Mouse (Mus musculus): ENCODE measurements around the gene Tmem178b. TPM values are rescaled to one million over a fixed set of nuclear protein-coding genes. Genes with fewer than 3 reads are reported as not detected.

Gene Tmem178b
- polyA plus RNA-seq, 1 experiment = 0.34 TPM

- Histone ChIP-seq H3K4me1 (ENCODE audit: control insufficient read depth, insufficient read depth, low read length) (no peaks in the 10 kb centered on the region), H3K36me3 (ENCODE audit: control insufficient read depth, insufficient read depth, low read length, poor library complexity, severe bottlenecking) (no peaks in the 10 kb centered on the region), H3K4me3 (ENCODE audit: low read depth, low read length) (no peak overlapping the region), H3K9ac (ENCODE audit: low read depth, poor library complexity, severe bottlenecking) (no peak overlapping the region), H3K27ac (ENCODE audit: insufficient read depth, low read length) (no peak overlapping the region), H3K27me3 (ENCODE audit: control insufficient read depth, insufficient read depth, low read length, poor library complexity, severe bottlenecking) (no peaks in the 10 kb centered on the region), H3K9me3 (replicated peaks; ENCODE audit: control insufficient read depth, insufficient read depth, low read length, poor library complexity, severe bottlenecking) (no peaks in the 10 kb centered on the region)
- no peak for TF ChIP-seq EP300 (IDR thresholded peaks at IDR 0.05; ENCODE audit: insufficient read depth, low read depth, low read length)
- no peak for TF ChIP-seq POLR2A (IDR thresholded peaks at IDR 0.05; ENCODE audit: insufficient read depth, low read length)
- TF ChIP-seq CTCF (IDR thresholded peaks at IDR 0.05; ENCODE audit: low read depth, low read length) = no peak
Measured at GRCm38 (mm10) chr6:40177870-40178269, 304.8 kb downstream of the Tmem178b start.

DNA sequence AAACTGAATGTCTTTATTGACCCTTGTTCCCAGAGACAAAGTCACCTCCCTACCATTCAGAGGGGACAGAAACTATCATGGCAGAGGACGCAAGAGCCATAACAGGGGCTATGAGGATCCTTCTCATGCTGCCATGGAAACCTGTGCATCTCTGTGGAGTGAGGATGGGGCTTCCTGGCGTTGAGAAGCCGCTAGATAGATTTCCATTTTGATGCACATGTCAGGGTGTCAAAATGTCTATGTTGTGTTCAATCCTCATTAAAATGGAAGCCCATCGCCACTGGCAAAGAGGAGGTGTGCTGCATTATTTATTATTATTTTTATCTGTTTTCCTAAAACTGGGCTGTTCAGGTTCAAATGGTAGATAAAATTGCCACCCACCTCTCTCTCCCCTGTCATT, 307.5 kb downstream of the Tmem178b start:
- TF ChIP-seq POLR2A (IDR thresholded peaks at IDR 0.05; ENCODE audit: insufficient read depth, low read length) (no peak), EP300 (IDR thresholded peaks at IDR 0.05; ENCODE audit: insufficient read depth, low read depth, low read length) (no peak), CTCF (IDR thresholded peaks at IDR 0.05; ENCODE audit: low read depth, low read length) (no peak)
- H3K36me3 ChIP-seq (ENCODE audit: control insufficient read depth, insufficient read depth, low read length, poor library complexity, severe bottlenecking) = no peaks in the 10 kb centered on the region
- H3K27ac ChIP-seq (ENCODE audit: insufficient read depth, low read length) = no peak overlapping the region
- H3K9ac ChIP-seq (ENCODE audit: low read depth, poor library complexity, severe bottlenecking) = no peak overlapping the region
- no peaks in the 10 kb centered on the region for H3K4me1 ChIP-seq (ENCODE audit: control insufficient read depth, insufficient read depth, low read length)
- H3K4me3 ChIP-seq (ENCODE audit: low read depth, low read length) = no peak overlapping the region
- H3K27me3 ChIP-seq (ENCODE audit: control insufficient read depth, insufficient read depth, low read length, poor library complexity, severe bottlenecking) = no peaks in the 10 kb centered on the region
- no peaks in the 10 kb centered on the region for H3K9me3 ChIP-seq (replicated peaks; ENCODE audit: control insufficient read depth, insufficient read depth, low read length, poor library complexity, severe bottlenecking)

GRCm38 (mm10) chr6:40200661-40201060, 327.6 kb downstream of the Tmem178b start:
- H3K27ac ChIP-seq (ENCODE audit: insufficient read depth, low read length) = no peak overlapping the region
- no peak overlapping the region for H3K9ac ChIP-seq (ENCODE audit: low read depth, poor library complexity, severe bottlenecking)
- H3K36me3 ChIP-seq (ENCODE audit: control insufficient read depth, insufficient read depth, low read length, poor library complexity, severe bottlenecking) = no peaks in the 10 kb centered on the region
- H3K9me3 ChIP-seq (replicated peaks; ENCODE audit: control insufficient read depth, insufficient read depth, low read length, poor library complexity, severe bottlenecking) = 0 out of 2 replicates have a peak, but pooled peaks cover 2% of the 10 kb centered on the region
- no peak overlapping the region for H3K4me3 ChIP-seq (ENCODE audit: low read depth, low read length)
- H3K27me3 ChIP-seq (ENCODE audit: control insufficient read depth, insufficient read depth, low read length, poor library complexity, severe bottlenecking) = no peaks in the 10 kb centered on the region
- no peak for TF ChIP-seq POLR2A (IDR thresholded peaks at IDR 0.05; ENCODE audit: insufficient read depth, low read length)
- TF ChIP-seq CTCF (IDR thresholded peaks at IDR 0.05; ENCODE audit: low read depth, low read length) = no peak
- H3K4me1 ChIP-seq (ENCODE audit: control insufficient read depth, insufficient read depth, low read length) = no peaks in the 10 kb centered on the region

DNA sequence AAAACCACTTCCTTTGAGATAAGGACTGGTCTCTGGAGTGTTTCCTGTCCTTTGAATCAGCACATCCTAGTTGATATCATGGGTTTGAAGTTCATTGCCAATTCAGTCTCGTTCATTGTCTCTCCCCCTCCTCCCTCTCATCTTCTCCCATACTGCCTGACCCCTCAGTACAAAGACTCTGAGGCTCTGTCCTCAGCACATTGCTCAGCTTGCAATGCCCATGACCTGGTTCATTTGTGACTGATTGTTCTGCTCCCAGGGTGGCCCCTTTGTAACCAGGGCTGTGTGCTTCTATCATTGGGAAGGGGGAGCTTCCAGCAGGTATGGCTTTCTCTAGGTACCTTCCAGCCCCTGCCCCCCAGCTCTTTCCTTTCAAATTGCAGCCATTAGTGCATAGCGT, 329.5 kb downstream of the Tmem178b start:
- Histone ChIP-seq H3K4me3 (ENCODE audit: low read depth, low read length) (no peak overlapping the region), H3K9ac (ENCODE audit: low read depth, poor library complexity, severe bottlenecking) (no peak overlapping the region), H3K9me3 (replicated peaks; ENCODE audit: control insufficient read depth, insufficient read depth, low read length, poor library complexity, severe bottlenecking) (0 out of 2 replicates have a peak, but pooled peaks cover 2% of the 10 kb centered on the region), H3K27ac (ENCODE audit: insufficient read depth, low read length) (no peak overlapping the region), H3K27me3 (ENCODE audit: control insufficient read depth, insufficient read depth, low read length, poor library complexity, severe bottlenecking) (no peaks in the 10 kb centered on the region), H3K4me1 (ENCODE audit: control insufficient read depth, insufficient read depth, low read length) (no peaks in the 10 kb centered on the region), H3K36me3 (ENCODE audit: control insufficient read depth, insufficient read depth, low read length, poor library complexity, severe bottlenecking) (no peaks in the 10 kb centered on the region)
- TF ChIP-seq EP300 (IDR thresholded peaks at IDR 0.05; ENCODE audit: insufficient read depth, low read depth, low read length) (no peak), POLR2A (IDR thresholded peaks at IDR 0.05; ENCODE audit: insufficient read depth, low read length) (no peak), CTCF (IDR thresholded peaks at IDR 0.05; ENCODE audit: low read depth, low read length) (no peak)

GRCm38 (mm10) chr6:40205380-40205779, 332.3 kb downstream of the Tmem178b start:
- H3K27ac ChIP-seq (ENCODE audit: insufficient read depth, low read length) = no peak overlapping the region
- H3K36me3 ChIP-seq (ENCODE audit: control insufficient read depth, insufficient read depth, low read length, poor library complexity, severe bottlenecking) = no peaks in the 10 kb centered on the region
- H3K4me3 ChIP-seq (ENCODE audit: low read depth, low read length) = no peak overlapping the region
- no peak overlapping the region for H3K9ac ChIP-seq (ENCODE audit: low read depth, poor library complexity, severe bottlenecking)
- H3K9me3 ChIP-seq (replicated peaks; ENCODE audit: control insufficient read depth, insufficient read depth, low read length, poor library complexity, severe bottlenecking) = no peaks in the 10 kb centered on the region
- H3K4me1 ChIP-seq (ENCODE audit: control insufficient read depth, insufficient read depth, low read length) = no peaks in the 10 kb centered on the region
- no peak for TF ChIP-seq POLR2A (IDR thresholded peaks at IDR 0.05; ENCODE audit: insufficient read depth, low read length)
- TF ChIP-seq CTCF (IDR thresholded peaks at IDR 0.05; ENCODE audit: low read depth, low read length) = no peak
- no peak for TF ChIP-seq EP300 (IDR thresholded peaks at IDR 0.05; ENCODE audit: insufficient read depth, low read depth, low read length)
- no peaks in the 10 kb centered on the region for H3K27me3 ChIP-seq (ENCODE audit: control insufficient read depth, insufficient read depth, low read length, poor library complexity, severe bottlenecking)

- Histone ChIP-seq H3K9ac (ENCODE audit: low read depth, poor library complexity, severe bottlenecking) (no peak overlapping the region), H3K27ac (ENCODE audit: insufficient read depth, low read length) (no peak overlapping the region), H3K27me3 (ENCODE audit: control insufficient read depth, insufficient read depth, low read length, poor library complexity, severe bottlenecking) (no peaks in the 10 kb centered on the region), H3K36me3 (ENCODE audit: control insufficient read depth, insufficient read depth, low read length, poor library complexity, severe bottlenecking) (no peaks in the 10 kb centered on the region), H3K4me1 (ENCODE audit: control insufficient read depth, insufficient read depth, low read length) (no peaks in the 10 kb centered on the region), H3K9me3 (replicated peaks; ENCODE audit: control insufficient read depth, insufficient read depth, low read length, poor library complexity, severe bottlenecking) (no peaks in the 10 kb centered on the region), H3K4me3 (ENCODE audit: low read depth, low read length) (no peak overlapping the region)
- TF ChIP-seq CTCF (IDR thresholded peaks at IDR 0.05; ENCODE audit: low read depth, low read length) (no peak), EP300 (IDR thresholded peaks at IDR 0.05; ENCODE audit: insufficient read depth, low read depth, low read length) (no peak), POLR2A (IDR thresholded peaks at IDR 0.05; ENCODE audit: insufficient read depth, low read length) (no peak)
Measured at GRCm38 (mm10) chr6:40208014-40208413, 334.9 kb downstream of the Tmem178b start.

All from ES-Bruce4 (cell line).